Mouse (Mus musculus) thymus, postnatal 25 days (tissue): ENCODE data around the gene C2cd6.

Source experiments
- DNase-seq: peaks from one replicate; pipeline ENCODE4 v3.0.0; 2022

Gene C2cd6

DNA sequence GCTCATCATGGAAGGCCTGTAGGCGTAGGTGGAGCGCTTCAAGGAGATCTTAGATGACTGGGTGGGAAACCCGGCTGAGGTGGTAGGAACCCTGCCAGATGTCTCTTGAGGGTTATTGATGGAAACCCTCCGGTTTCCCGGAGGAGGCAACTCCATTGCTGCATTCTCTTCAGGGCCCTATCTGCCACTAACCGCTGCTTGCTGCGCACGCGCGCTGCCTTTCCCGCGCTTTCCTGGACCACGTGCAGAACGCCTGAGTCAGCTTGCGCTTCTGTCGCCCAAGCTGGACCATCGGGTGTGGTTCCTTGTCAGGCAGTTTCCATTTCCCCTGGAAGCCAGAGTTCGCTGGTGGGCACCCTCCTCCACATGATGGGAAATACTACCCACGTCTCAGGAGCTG lies at the start of gene C2cd6:
Gene C2cd6, minus strand, starts transcription at position 196 of the 400 bp plus-strand sequence.
- DNase-seq, result no peak

DNA sequence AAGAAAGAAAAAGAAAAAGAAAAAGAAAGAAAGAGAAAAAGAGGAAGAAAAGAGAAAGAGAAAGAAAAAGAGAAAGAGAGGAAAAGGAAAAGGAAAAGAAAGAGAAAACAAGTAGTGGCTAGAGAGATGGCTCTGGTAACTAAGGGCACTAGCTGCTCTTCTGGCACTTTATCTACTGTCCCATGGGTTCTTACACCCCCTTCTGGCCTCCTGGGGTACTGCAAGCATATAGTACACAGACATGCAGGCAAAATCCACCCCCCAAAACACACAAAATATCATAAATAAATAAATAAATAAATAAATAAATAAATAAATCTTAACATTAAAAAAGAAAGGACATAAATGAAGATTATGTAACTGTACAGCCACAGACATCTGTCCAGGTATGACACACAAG lies 48.1 kb upstream of the C2cd6 start:
- peak; percentile 78 for DNase-seq

DNA sequence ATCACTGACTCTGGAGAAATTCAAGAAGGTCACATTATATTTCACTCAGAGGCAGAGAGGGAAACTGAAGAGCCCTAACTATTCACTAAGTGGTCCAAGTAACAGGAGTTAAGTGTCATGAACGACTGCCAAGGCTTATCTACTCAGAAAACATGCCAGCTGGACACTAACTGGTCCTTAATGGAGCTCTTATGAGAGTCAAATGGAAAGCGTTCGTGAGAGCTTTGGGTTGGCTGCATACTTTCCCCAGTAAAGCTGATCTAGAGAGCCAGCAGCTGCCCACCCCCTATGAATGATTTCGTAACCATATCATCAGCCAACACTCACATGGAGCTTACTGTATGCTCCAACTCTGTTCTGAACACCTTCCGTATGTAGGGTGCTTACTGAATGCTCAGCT lies 39.7 kb upstream of the C2cd6 start:
- no peak for DNase-seq

DNA sequence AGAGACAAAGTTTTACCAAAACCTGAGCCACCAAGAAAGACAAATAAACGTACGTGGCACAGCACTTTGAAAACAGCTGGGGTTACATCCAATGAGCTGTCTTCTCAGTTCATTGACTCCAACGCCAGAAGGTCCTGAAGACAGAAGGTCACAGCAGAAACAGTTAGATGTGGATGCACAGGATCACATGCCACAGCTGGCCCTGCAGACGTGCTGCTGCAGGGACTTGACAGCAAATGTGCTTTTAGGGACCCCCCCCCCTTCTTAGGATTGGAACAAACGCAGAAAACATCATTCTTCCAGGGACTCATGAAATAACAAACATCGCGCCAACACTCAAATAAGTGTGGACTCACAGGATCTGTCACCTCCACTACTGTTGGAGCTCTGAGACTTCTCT lies 34.2 kb upstream of the C2cd6 start:
- no peak for DNase-seq

DNA sequence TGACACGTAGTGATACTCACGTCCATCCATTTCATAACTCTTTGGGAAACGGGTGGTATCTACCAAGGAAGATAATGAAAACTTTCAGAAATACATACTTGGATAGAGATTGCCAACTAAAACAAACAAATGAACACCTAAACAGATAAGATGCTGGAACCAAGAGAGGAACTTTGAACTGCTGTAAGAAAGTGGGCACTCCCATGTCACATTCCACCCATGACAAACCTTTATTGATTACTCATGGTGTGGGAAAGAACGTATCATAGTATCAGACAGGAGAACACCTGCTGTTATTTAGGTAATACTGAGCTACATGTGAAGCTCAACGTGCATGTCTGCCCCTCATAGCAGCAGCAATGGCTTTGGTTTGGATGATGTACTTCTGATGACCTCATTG lies 30.9 kb upstream of the C2cd6 start:
- no peak for DNase-seq

DNA sequence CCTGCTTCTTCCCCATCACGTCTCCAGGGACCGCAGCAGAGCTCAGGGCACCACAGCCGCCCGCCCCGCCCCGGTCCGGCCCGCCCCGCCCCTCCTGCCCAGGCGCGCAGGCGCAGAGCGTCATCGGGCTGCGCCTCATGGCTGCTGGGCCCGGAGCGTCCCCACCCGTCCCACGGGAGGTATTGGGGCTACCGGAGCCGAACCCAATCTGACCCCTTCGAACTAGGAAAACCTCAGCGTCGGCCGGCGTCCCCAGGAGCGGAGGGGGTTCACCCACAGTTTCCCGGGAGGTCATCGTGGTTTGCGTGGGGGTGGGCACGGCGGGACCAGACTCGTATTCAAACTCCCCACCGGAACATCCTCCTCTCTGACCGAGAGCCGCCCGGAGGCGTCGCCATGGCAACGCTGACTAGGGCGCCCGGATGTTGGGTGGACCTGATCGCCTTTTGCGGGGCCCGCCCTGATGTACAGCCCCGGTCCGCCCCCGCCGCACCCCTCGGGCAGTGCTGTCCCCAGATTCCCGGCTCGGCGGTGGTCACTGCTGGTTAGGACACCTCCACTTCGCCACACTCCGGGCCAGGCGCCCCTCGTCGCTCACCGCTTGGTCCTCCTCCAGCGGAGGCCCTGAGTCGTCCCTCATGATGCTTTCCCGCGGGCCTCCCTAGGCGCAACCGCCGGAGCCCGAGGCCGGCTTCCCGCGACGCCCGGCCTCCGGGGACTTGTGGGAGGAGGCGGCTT lies 25.2 kb upstream of the C2cd6 start, which contains the start of gene Tmem237:
Gene Tmem237, minus strand, starts transcription at position 689 of the 738 bp plus-strand sequence.
- peak; percentile 86 for DNase-seq

DNA sequence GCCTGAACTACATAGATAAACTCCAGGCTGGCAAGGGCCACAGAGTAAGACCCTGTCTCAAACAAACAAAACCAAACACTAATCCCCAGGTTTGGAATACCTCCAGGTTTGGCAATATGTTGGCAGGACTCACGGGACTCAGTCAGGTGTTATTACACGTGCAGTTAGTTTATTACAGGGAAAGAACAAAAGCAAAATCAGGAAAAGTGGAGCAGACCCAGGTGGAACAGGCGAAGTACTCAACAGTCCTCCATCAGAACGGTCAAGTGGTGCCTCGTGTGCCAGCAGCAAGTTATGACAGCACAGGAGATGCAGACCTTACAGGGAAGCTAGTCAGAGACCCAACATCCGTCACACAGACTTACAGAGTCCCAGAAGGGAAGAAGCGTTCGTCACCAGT lies 15.8 kb upstream of the C2cd6 start:
- DNase-seq, result no peak

DNA sequence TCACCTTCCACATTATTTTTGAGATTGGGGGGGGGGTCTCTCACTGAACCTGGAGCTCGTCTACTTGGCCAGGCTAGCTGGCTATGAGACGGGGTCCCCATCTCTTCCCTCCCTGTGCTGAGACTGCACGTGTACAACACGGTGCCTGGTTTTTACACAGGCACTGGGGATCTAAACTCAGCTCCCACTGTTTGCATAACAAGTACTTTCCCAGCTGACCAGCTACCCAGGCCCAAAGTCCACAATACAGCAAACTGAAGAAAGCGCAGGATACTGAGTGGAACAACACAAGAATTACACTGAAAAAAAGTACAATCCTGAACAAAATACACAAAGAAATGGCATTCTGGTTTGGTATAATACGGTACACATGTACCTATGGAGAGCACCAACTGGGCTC lies 7.4 kb upstream of the C2cd6 start:
- DNase-seq, result no peak

DNA sequence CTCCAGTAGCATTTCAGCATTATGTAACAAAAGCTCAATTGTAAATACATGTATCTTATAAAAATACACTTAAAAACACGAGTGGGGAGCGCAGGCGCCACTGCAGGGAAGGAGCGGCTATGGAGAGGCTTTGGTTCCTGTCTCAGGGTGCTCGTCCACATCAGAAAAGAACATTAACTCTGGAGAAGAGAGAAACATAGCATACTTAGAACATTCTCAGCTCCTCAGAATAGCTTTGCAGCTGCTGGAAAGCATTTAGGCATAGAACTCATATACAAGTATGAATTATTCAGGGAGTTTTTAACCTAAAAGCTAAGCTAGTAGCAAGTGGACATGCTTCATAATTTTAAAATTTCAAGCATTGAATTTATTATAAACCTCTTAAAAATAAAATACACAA lies 6.3 kb upstream of the C2cd6 start:
- no peak for DNase-seq

DNA sequence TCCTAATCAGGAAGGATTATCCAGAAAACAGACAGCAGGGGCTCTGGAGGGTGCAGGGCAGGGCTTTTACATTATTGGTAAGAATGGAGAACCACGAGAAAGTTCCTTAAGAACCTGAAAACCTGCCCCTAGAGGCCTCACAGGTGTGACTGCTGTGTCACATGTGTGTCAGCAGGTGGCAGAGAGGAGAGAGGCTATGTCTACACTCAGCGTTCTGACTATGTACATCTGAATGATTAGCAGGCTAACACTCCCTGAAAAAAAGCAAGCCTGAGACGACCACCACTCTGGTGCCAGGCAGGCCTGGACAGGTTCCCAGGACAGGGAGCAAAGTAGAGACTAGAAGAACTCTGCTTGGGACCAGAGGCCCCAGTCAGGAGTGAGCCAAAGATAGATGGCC lies 23.8 kb downstream of the C2cd6 start:
- peak; percentile 57 for DNase-seq

DNA sequence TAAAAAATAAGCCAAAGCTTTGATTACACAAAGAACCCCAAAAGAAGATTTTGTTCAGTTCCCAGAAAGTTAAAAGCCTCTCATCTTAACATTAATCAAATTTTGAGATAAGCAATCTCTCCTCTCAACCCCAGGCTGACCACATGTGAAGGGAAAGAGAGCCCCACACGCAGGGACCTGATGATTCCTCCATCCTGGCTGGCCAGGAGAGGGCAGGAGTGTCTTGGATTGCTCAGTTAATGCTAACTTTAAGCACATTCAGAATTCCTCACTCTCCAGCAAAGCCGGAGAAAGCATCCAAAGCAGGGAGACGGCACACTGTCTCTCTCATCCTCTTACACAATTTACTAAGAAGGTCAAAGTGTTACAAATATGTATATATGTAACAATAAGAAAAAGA lies 26.7 kb downstream of the C2cd6 start:
- DNase-seq, result no peak

DNA sequence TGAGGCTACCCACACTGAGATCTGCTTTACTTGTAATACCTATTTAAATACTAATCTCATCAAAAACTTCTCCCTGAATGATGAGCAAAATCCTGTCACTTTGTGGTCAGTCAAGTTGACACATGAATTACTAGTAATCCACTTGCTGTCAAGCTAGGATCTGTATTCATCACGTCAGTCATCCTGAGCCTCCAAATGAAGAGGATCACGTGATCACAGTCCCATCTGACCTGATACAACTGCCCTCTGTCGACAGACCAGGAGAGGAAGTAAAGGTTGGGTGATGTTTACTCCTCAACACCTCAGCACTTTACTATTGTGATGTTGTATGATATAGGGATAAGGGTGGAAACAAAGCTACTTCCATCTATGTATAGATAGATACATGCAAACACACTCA lies 31.0 kb downstream of the C2cd6 start:
- no peak for DNase-seq

DNA sequence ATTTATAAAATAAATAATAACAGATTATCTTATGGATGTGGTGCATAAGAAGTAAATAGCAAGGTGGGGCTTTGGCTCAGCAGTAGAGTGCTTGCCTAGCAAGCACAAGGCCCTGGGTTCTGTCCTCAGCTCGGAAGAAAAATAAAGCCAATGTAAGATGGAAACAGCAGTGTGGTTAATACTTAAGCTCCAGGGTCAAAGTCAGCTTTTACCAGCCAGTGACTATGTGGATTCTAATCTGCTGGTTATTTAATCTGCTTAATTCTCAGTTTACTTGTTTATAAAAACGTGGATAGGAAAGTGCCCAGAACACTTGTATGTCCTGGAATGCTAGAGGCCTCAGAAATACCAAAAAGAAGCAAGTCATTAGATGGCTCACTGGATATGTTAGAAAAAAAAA lies 37.7 kb downstream of the C2cd6 start:
- DNase-seq, result no peak

DNA sequence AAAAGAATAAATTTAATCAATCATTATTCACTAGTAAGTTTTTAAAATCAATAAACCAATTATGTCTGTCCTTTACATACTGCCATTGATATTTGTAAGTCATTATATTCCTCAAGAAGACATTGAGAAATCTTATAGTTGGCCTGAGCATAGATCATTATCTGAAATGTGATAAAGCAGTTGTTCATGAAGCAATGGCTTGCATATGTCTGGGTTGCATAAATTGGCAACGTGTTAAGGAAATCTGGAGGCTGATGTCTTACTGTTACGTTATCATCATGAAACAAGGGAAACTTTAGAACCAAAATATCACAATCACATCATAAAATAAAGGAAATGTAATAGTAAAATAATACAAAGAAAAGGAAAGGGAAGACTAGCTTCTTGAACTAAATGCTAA lies 43.4 kb downstream of the C2cd6 start:
- DNase-seq, result no peak

DNA sequence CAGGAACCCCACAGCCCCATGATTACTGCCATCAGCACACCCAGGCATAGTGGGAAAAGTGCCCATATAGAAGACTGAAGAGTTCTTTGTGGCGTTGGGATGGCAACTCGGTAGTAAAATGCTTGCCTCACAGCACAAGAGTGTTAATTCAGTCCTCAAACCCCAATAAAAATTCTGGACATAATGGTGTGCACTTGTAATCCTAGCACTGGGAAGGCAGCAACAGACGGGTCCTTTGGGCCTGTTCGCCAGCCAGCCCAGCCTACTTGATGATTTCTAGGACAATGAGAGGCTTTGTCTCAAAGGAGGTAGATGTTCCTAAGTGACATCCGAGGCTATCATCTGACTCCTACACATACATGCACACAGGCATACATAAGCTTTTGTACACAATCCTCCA lies 57.0 kb downstream of the C2cd6 start:
- DNase-seq, result no peak

DNA sequence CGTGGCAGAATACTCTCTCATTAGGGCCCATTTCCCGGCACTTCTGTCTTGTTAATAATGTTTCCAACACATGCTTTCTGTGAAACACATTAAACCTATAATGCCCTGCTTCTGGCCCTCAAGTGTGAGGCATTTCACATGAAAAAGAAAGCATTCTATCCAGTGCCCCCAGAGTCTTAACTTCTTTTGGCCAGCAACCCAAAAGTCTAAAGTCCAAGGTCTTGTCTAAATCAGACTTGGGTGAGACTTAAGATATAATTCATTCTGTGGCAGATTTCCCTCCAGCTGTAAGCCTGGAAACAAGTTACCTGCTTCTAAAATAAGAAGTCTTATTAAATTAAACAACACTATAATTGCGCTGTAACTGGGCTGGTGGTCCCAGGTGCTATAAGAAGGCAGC lies 73.1 kb downstream of the C2cd6 start:
- DNase-seq, result no peak

DNA sequence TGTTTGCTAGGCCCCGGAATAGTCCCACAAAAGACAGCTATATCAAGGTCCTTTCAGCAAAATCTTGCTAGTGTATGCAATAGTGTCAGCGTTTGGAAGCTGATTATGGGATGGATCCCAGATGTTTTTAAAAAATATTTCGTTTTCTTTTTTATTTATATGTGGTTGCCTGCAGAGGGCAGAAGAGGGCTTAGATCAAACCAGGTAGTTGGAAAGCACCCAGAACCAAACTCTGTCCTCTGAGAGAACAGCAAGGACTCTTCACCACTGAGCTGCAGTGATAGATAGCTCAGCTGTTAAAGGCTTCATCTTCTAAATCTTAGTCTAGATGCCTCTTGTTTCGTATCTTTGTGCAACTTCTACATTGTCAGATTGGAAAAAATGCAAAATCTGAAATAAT lies 85.5 kb downstream of the C2cd6 start:
- peak; percentile 7 for DNase-seq
